Mouse (Mus musculus): ENCODE results near the gene Gm12666. TPM values are rescaled to one million over a fixed set of nuclear protein-coding genes. Genes with fewer than 3 reads are reported as not detected.
"Not testable (repeated sequence)": the region's sequence is repeated elsewhere in the genome, so short reads cannot be mapped to it uniquely, and the experiment has no call there.

Gm12666 gene
- total RNA-seq (2012; rRNA removed) (not detected in 2 replicates), total RNA-seq (2014; rRNA removed) (not detected in 2 replicates), polyA plus RNA-seq (2012; ENCODE audit: insufficient read length, low read depth) (not detected in 2 replicates)

DNA sequence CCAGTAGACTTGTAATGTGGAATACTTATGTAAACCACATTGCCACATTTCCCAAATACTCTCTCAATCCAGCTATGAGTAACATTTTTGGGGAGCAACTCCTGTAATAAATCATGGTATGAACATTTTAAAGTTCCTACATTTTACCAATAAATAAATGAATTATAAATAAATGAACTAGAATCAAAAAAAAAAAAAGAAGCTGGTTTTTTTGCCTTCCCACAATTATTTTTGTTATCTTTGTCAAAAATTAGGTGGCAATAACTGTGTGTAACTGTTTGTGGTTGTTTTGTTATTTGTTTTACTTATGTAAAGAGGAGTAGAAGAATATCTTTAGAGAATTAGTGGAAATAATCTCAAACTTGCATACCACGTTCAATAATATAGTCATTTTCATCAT is at the start of gene Gm12666:
TSS of gene Gm12666 (minus strand) at position 101 of the 400 bp plus-strand sequence.
- H3K4me1 ChIP-seq (ENCODE audit: control insufficient read depth in 1 of 2, insufficient read depth in 2 of 2); H3K9me3 ChIP-seq (replicated peaks; ENCODE audit: low read length); H3K4me3 ChIP-seq (replicated peaks in 1 of 3; ENCODE audit: low read depth in 2 of 3, low read length in 2 of 3, poor library complexity in 1 of 3); H3K27ac ChIP-seq (ENCODE audit: insufficient read depth, low read depth); H3K27me3 ChIP-seq (replicated peaks); in situ Hi-C loops (cut with MboI; ENCODE audit: low pct_ligation_motif_present, low pct_unique_long_range_greater_than_20kb, low sequenced_read_pairs); dilution Hi-C loops (cut with MboI; ENCODE audit: extremely low pct_ligation_motif_present, extremely low pct_unique_long_range_greater_than_20kb, low sequenced_read_pairs); H3K36me3 ChIP-seq (replicated peaks in 1 of 2; ENCODE audit: control insufficient read depth in 1 of 2, insufficient read depth in 1 of 2, low read length in 1 of 2); H3K79me2 ChIP-seq (replicated peaks; ENCODE audit: control insufficient read depth, extremely low read depth, insufficient read depth, poor library complexity, severe bottlenecking); DNase-seq (ENCODE audit: extremely low read depth); H3K4me2 ChIP-seq (ENCODE audit: insufficient read depth, low read depth, poor library complexity, severe bottlenecking); H3K9ac ChIP-seq (ENCODE audit: insufficient read depth, low read depth): not testable (repeated sequence)

DNA sequence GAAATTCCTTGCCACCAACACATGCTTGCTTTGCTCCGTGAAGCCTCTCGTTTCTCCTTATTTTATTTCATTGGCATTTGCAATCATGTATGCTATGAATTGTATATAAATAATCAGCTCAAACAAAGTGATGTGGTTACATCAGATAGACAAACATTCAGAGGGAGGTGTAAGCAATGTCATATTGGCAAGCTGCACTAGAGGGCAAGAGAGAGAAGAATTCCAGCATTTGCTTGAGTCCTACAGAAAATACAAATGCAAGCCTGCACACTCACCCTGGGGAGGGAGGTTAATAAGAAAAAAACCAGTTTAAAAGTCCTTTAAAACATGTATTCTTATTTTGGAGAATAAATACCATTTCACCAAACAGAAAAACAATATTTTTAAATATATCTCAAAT is 34.8 kb upstream of the Gm12666 start:
- H3K9me3 ChIP-seq (replicated peaks; ENCODE audit: low read length), result peaks cover 16% of the 10 kb centered on the region
- H3K27ac ChIP-seq (ENCODE audit: insufficient read depth, low read depth), result no peak overlapping the region
- no peak overlapping the region for H3K4me2 ChIP-seq (ENCODE audit: insufficient read depth, low read depth, poor library complexity, severe bottlenecking)
- H3K4me3 ChIP-seq (replicated peaks in 1 of 3; ENCODE audit: low read depth in 2 of 3, low read length in 2 of 3, poor library complexity in 1 of 3), result no peak overlapping the region
- H3K36me3 ChIP-seq (replicated peaks in 1 of 2; ENCODE audit: control insufficient read depth in 1 of 2, insufficient read depth in 1 of 2, low read length in 1 of 2), result no peaks in the 10 kb centered on the region
- dilution Hi-C loops (cut with MboI; ENCODE audit: extremely low pct_ligation_motif_present, extremely low pct_unique_long_range_greater_than_20kb, low sequenced_read_pairs) (no loop called here), in situ Hi-C loops (cut with MboI; ENCODE audit: low pct_ligation_motif_present, low pct_unique_long_range_greater_than_20kb, low sequenced_read_pairs) (no loop called here)
- no peak for DNase-seq (ENCODE audit: extremely low read depth)
- no peaks in the 10 kb centered on the region for H3K79me2 ChIP-seq (replicated peaks; ENCODE audit: control insufficient read depth, extremely low read depth, insufficient read depth, poor library complexity, severe bottlenecking)
- no peak overlapping the region for H3K9ac ChIP-seq (ENCODE audit: insufficient read depth, low read depth)
- H3K27me3 ChIP-seq (replicated peaks), result no peaks in the 10 kb centered on the region
- TF ChIP-seq TBP (conservative IDR thresholded peaks at IDR 0.05; ENCODE audit: low read depth, low read length), result no peak
- no peak for TF ChIP-seq CHD1 (IDR thresholded peaks at IDR 0.05; ENCODE audit: low read depth, low read length)
- no peak for TF ChIP-seq ZC3H11A (IDR thresholded peaks at IDR 0.05; ENCODE audit: low read depth, low read length)
- TF ChIP-seq ZKSCAN1 (IDR thresholded peaks at IDR 0.05; ENCODE audit: borderline replicate concordance, low read depth, low read length), result no peak
- no peaks in the 10 kb centered on the region for H3K4me1 ChIP-seq (ENCODE audit: control insufficient read depth in 1 of 2, insufficient read depth in 2 of 2)

DNA sequence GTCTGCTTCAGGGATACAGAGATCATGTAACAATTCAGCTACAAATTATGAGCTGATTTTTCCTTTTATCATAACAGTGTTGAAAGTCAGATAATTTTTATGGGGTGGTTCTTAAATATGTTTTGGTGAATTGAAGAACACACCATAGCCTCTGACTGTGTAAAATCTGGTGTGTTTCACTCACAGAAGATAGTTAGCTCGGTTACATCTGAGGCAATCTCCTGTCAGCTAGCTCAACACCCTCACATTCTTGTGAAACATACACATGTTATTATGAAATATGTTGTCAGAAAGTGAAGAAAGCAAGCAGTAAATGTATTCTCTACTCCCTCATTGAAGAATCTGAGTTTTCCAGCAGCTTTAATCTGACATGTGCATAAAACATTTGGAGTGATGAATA is 24.7 kb upstream of the Gm12666 start:
- TF ChIP-seq USF2 (conservative IDR thresholded peaks at IDR 0.05; ENCODE audit: low read depth, low read length) (no peak), USF1 (IDR thresholded peaks at IDR 0.05; ENCODE audit: low read depth, low read length) (no peak), MAFK (IDR thresholded peaks at IDR 0.05; ENCODE audit: insufficient replicate concordance, low read length) (no peak), RAD21 (IDR thresholded peaks at IDR 0.05; ENCODE audit: low read depth, low read length) (no peak), EP300 (IDR thresholded peaks at IDR 0.05; ENCODE audit: low read length) (no peak), MXI1 (IDR thresholded peaks at IDR 0.05; ENCODE audit: low read depth, low read length) (no peak), UBTF (IDR thresholded peaks at IDR 0.05; ENCODE audit: low read depth, low read length) (no peak), CHD2 (IDR thresholded peaks at IDR 0.05; ENCODE audit: low read length) (no peak), GABPA (IDR thresholded peaks at IDR 0.05; ENCODE audit: insufficient replicate concordance, low read depth, low read length) (no peak), BHLHE40 (IDR thresholded peaks at IDR 0.05; ENCODE audit: low read depth, low read length) (no peak), JUN (IDR thresholded peaks at IDR 0.05; ENCODE audit: insufficient read depth, low read depth, low read length) (no peak), TBP (conservative IDR thresholded peaks at IDR 0.05; ENCODE audit: low read depth, low read length) (no peak), NELFE (IDR thresholded peaks at IDR 0.05; ENCODE audit: low read depth, low read length) (no peak), ZNF384 (IDR thresholded peaks at IDR 0.05; ENCODE audit: low read depth, low read length) (no peak), MYC (IDR thresholded peaks at IDR 0.05; ENCODE audit: low read depth, low read length) (no peak)
- no peak overlapping the region for H3K9ac ChIP-seq (ENCODE audit: insufficient read depth, low read depth)
- no peaks in the 10 kb centered on the region for H3K79me2 ChIP-seq (replicated peaks; ENCODE audit: control insufficient read depth, extremely low read depth, insufficient read depth, poor library complexity, severe bottlenecking)
- dilution Hi-C loops (cut with MboI; ENCODE audit: extremely low pct_ligation_motif_present, extremely low pct_unique_long_range_greater_than_20kb, low sequenced_read_pairs) (no loop called here), in situ Hi-C loops (cut with MboI; ENCODE audit: low pct_ligation_motif_present, low pct_unique_long_range_greater_than_20kb, low sequenced_read_pairs) (no loop called here)
- DNase-seq (ENCODE audit: extremely low read depth), result no peak
- H3K27ac ChIP-seq (ENCODE audit: insufficient read depth, low read depth), result no peak overlapping the region
- no peaks in the 10 kb centered on the region for H3K36me3 ChIP-seq (replicated peaks in 1 of 2; ENCODE audit: control insufficient read depth in 1 of 2, insufficient read depth in 1 of 2, low read length in 1 of 2)
- H3K9me3 ChIP-seq (replicated peaks; ENCODE audit: low read length), result peaks cover 14% of the 10 kb centered on the region
- H3K4me2 ChIP-seq (ENCODE audit: insufficient read depth, low read depth, poor library complexity, severe bottlenecking), result no peak overlapping the region
- H3K4me1 ChIP-seq (ENCODE audit: control insufficient read depth in 1 of 2, insufficient read depth in 2 of 2), result no peaks in the 10 kb centered on the region
- no peaks in the 10 kb centered on the region for H3K27me3 ChIP-seq (replicated peaks)
- no peak overlapping the region for H3K4me3 ChIP-seq (replicated peaks in 1 of 3; ENCODE audit: low read depth in 2 of 3, low read length in 2 of 3, poor library complexity in 1 of 3)
